Mouse (Mus musculus) lung, embryonic 14.5 days (tissue): ENCODE results near the gene Ints12. TPM values are rescaled to one million over a fixed set of nuclear protein-coding genes. Genes with fewer than 3 reads are reported as not detected.
A peak's percentile ranks its signal among the peaks of the same experiment; 100 is the strongest.

Experiments
- ATAC-seq: fragments of 200-750 bp; cut with Nextera tagmentation; 2 replicates; pipeline ENCODE4 v1.8.0; 2017; ENCODE audit warnings: mild to moderate bottlenecking, moderate TSS enrichment, moderate library complexity; ENCODE audit not compliant: insufficient read depth
- DNase-seq: peaks from one replicate; pipeline ENCODE4 v3.0.0-alpha.2; 2015
- H3K27ac ChIP-seq: fragments of 300-500 bp; sonication (generic); 2 replicates; pipeline ENCODE4 v1.5.1; 2014; ENCODE audit warnings: low read depth, mild to moderate bottlenecking, moderate library complexity
- H3K27me3 ChIP-seq: fragments of 300-500 bp; sonication (generic); 2 replicates; pipeline ENCODE4 v1.6.1; 2014; ENCODE audit warnings: low read length, control low read depth; ENCODE audit not compliant: insufficient read depth
- H3K36me3 ChIP-seq: fragments of 300-500 bp; sonication (generic); 2 replicates; pipeline ENCODE4 v1.6.1; 2014; ENCODE audit warnings: control low read depth; ENCODE audit not compliant: insufficient read depth
- H3K4me1 ChIP-seq: fragments of 300-500 bp; sonication (generic); 2 replicates; pipeline ENCODE4 v1.6.1; 2014; ENCODE audit warnings: antibody characterized with exemption, control low read depth; ENCODE audit not compliant: insufficient read depth
- H3K4me2 ChIP-seq: fragments of 300-500 bp; sonication (generic); 2 replicates; pipeline ENCODE4 v1.6.1; 2014; ENCODE audit warnings: mild to moderate bottlenecking
- H3K4me3 ChIP-seq: fragments of 300-500 bp; sonication (generic); 2 replicates; pipeline ENCODE4 v1.5.1; 2014; ENCODE audit warnings: low read depth, low read length
- H3K9ac ChIP-seq: fragments of 300-500 bp; sonication (generic); 2 replicates; pipeline ENCODE4 v1.6.1; 2014
- H3K9me3 ChIP-seq: fragments of 300-500 bp; sonication (generic); 2 replicates; pipeline ENCODE4 v1.6.1; 2016; ENCODE audit warnings: low read depth, low read length, control low read depth
- CTCF ChIP-seq: IDR thresholded peaks from 2 replicates; pipeline ENCODE4 v1.5.1; 2016; ENCODE audit warnings: antibody characterized with exemption, low read depth
- WGBS: fragments of 180-500 bp; shearing (Covaris S2); extraction: QIAGEN DNeasy Blood & Tissue Kit; methylation state at CpG from one replicate; pipeline ENCODE4 v1.1.7; 2014; 5-methylcytosine and 5-hydroxymethylcytosine counted together
- polyA plus RNA-seq: library from polyadenylated mRNA; unstranded; fragments of >200 nt; fragmentation: Nextera tagmentation; extraction: Ambion mirVana; gene quantifications from 2 replicates; pipeline ENCODE4 v1.2.1, GENCODE M21; 2014

The Ints12 gene
- polyA plus RNA-seq, 1 experiment from 2014 or later: 24.7 TPM

DNA sequence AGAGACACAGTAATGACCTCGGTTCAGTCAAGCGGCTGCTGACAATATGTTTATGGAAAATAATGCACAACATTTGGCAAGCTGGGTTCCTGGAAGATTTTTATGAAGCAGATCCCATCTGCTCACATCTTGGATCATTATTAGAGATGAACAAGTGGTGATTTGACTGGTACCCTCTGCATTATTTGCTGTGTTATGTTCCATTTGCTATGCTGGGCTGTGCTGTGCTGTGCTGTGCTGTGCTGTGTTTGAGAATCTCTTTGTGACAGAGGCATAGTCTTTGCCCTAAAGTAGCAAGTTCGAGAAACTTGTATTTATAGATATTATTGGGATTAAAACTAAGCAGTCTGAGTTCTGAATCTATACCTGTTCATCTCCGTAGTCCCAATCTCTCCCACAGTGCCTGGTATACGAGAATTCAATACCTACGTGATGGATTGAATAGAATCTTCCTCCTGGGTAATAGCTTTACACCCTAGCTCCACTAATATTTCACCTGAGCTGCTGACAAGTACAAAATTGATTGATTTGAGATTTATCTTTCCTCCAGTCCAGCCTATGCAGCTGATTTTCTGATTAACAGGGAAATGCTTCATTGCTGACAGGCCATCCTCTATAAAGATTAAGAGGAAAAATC, 53.0 kb downstream of the Ints12 start:
- Histone ChIP-seq H3K27ac (no peak overlapping the region), H3K4me1 (no peaks in the 10 kb centered on the region), H3K4me3 (no peak overlapping the region), H3K36me3 (no peaks in the 10 kb centered on the region), H3K9ac (no peak overlapping the region), H3K27me3 (no peaks in the 10 kb centered on the region), H3K4me2 (no peak overlapping the region), H3K9me3 (no peaks in the 10 kb centered on the region)
- DNase-seq (no peak), ATAC-seq (no peak)
- TF ChIP-seq CTCF: no peak
- 71% methylated on average over 6 of the region's 6 CpGs for WGBS

- WGBS: 77% methylated on average over 6 of the region's 6 CpGs
- Histone ChIP-seq H3K4me3 (no peak overlapping the region), H3K4me2 (no peak overlapping the region), H3K4me1 (no peaks in the 10 kb centered on the region), H3K9me3 (no peaks in the 10 kb centered on the region), H3K27ac (no peak overlapping the region), H3K36me3 (no peaks in the 10 kb centered on the region), H3K27me3 (no peaks in the 10 kb centered on the region), H3K9ac (no peak overlapping the region)
- no peak for TF ChIP-seq CTCF
- DNase-seq (no peak), ATAC-seq (no peak)
Measured at GRCm38 (mm10) chr3:133151629-133152028, 60.0 kb downstream of the Ints12 start.

GRCm38 (mm10) chr3:133152831-133153230, 61.2 kb downstream of the Ints12 start:
- Histone ChIP-seq H3K9ac (no peak overlapping the region), H3K4me2 (no peak overlapping the region), H3K9me3 (no peaks in the 10 kb centered on the region), H3K4me3 (no peak overlapping the region), H3K27me3 (no peaks in the 10 kb centered on the region), H3K27ac (no peak overlapping the region), H3K36me3 (no peaks in the 10 kb centered on the region), H3K4me1 (no peaks in the 10 kb centered on the region)
- 55% methylated on average over 1 of the region's 1 CpGs for WGBS
- DNase-seq (no peak), ATAC-seq (no peak)
- no peak for TF ChIP-seq CTCF

DNA sequence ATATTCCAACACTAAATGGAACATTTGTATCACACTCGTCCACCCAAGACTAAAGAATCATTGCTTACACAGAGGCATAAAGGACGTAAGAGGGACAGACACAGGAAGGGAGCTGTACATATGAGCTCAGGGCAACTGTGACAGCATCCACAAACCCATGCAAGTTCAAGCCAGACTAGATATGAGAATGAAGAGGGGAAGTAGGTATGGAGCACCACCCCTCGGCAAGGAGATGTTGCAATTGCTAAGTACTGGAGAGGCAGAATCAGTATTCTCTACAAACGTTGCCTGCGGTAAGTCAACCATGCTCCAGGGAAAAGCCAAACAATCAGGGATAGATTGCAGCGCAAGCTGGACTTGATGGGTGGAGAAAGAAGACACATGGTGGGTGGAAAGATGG, 62.0 kb downstream of the Ints12 start:
- ATAC-seq (no peak), DNase-seq (no peak)
- Histone ChIP-seq H3K9ac (no peak overlapping the region), H3K4me1 (no peaks in the 10 kb centered on the region), H3K36me3 (no peaks in the 10 kb centered on the region), H3K27me3 (no peaks in the 10 kb centered on the region), H3K27ac (no peak overlapping the region), H3K4me3 (no peak overlapping the region), H3K9me3 (no peaks in the 10 kb centered on the region), H3K4me2 (no peak overlapping the region)
- TF ChIP-seq CTCF: no peak
- WGBS: 63% methylated on average over 6 of the region's 6 CpGs

GRCm38 (mm10) chr3:133154683-133155082, 63.0 kb downstream of the Ints12 start:
- no peaks in the 10 kb centered on the region for H3K4me1 ChIP-seq
- H3K27me3 ChIP-seq: no peaks in the 10 kb centered on the region
- no peak overlapping the region for H3K4me2 ChIP-seq
- no peak for TF ChIP-seq CTCF
- H3K36me3 ChIP-seq: no peaks in the 10 kb centered on the region
- ATAC-seq: no peak
- DNase-seq: no peak
- H3K9ac ChIP-seq: no peak overlapping the region
- no peak overlapping the region for H3K27ac ChIP-seq
- no peak overlapping the region for H3K4me3 ChIP-seq
- no peaks in the 10 kb centered on the region for H3K9me3 ChIP-seq
- WGBS: 79% methylated on average over 8 of the region's 8 CpGs

DNA sequence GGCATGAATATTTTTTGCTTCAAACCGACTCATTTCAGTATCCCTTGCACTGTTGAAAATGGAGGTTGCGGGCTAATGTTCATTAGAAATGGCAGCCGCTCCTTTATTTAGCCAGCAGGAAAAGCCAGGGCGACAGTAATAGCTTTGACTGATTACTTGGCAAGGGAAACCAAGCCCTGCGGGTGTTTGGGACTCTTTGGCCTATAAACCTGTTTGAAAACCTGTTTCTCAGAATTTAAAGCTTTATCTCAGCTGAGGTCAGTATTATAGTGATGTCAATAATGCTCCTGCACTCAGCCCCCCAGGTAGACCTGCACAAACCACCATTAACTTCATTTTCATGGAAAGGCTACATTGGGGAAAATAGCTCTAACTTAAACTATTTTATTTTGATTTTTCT, 66.6 kb downstream of the Ints12 start:
- Histone ChIP-seq H3K4me2 (no peak overlapping the region), H3K4me1 (no peaks in the 10 kb centered on the region), H3K9ac (no peak overlapping the region), H3K27me3 (no peaks in the 10 kb centered on the region), H3K36me3 (no peaks in the 10 kb centered on the region), H3K9me3 (no peaks in the 10 kb centered on the region), H3K4me3 (no peak overlapping the region), H3K27ac (no peak overlapping the region)
- DNase-seq (peak; percentile 17), ATAC-seq (no peak)
- no peak for TF ChIP-seq CTCF
- WGBS: 53% methylated on average over 5 of the region's 5 CpGs

Other genes with a start within 250 kb of the Ints12 start
- gene Npnt, start 141.5 kb upstream of the Ints12 start, polyA plus RNA-seq: 84.5 and 91.3 TPM in 2 replicates
- gene Gstcd, start 193 bp downstream of the Ints12 start, polyA plus RNA-seq: 11.6 and 12.6 TPM in 2 replicates
- 0.89 and 1.1 TPM in 2 replicates for gene Arhgef38, start 143.1 kb downstream of the Ints12 start, polyA plus RNA-seq
- gene Ppa2, start 218.3 kb downstream of the Ints12 start, polyA plus RNA-seq: 109 TPM in 2 replicates